Mouse (Mus musculus) thymus, adult 2 months (tissue): Measurements from ENCODE around the gene Vwa3b. TPM values are rescaled to one million over a fixed set of nuclear protein-coding genes. Genes with fewer than 3 reads are reported as not detected.

ENCODE experiments used
- DNase-seq: peaks from one replicate; pipeline ENCODE4 v3.0.0; 2021
- H3K27ac ChIP-seq: fragments of 200-500 bp; 2 replicates; pipeline ENCODE4 v1.5.1; 2012; ENCODE audit warnings: low read length, control low read depth; ENCODE audit not compliant: control insufficient read depth, insufficient read depth
- H3K27me3 ChIP-seq: fragments of 200-500 bp; 2 replicates; pipeline ENCODE4 v1.6.1; 2012; ENCODE audit warnings: mild to moderate bottlenecking, low read length, moderate library complexity, mixed read lengths; ENCODE audit not compliant: control insufficient read depth, insufficient read depth
- H3K36me3 ChIP-seq: fragments of 200-500 bp; 2 replicates; pipeline ENCODE4 v1.6.1; 2012; ENCODE audit warnings: mild to moderate bottlenecking, low read length, moderate library complexity; ENCODE audit not compliant: control insufficient read depth, insufficient read depth
- H3K4me1 ChIP-seq: fragments of 200-500 bp; replicated peaks from 2 replicates; pipeline ENCODE4 v1.6.1; 2012; ENCODE audit warnings: low read length; ENCODE audit not compliant: control insufficient read depth, insufficient read depth
- H3K4me3 ChIP-seq: fragments of 200-500 bp; 2 replicates; pipeline ENCODE4 v1.5.1; 2012; ENCODE audit warnings: mild to moderate bottlenecking, low read length, control low read depth, moderate library complexity; ENCODE audit not compliant: control insufficient read depth, insufficient read depth
- CTCF ChIP-seq: fragments of 200-500 bp; IDR thresholded peaks from 2 replicates; pipeline ENCODE4 v1.5.1; 2012; ENCODE audit warnings: mild to moderate bottlenecking, control low read depth, low read length, moderate library complexity, borderline replicate concordance; ENCODE audit not compliant: control insufficient read depth, poor library complexity, insufficient read depth; ENCODE audit errors: extremely low read depth
- POLR2A ChIP-seq: fragments of 200-500 bp; IDR thresholded peaks from 2 replicates; pipeline ENCODE4 v1.6.1; 2012; ENCODE audit warnings: mild to moderate bottlenecking, low read length, control low read depth, moderate library complexity; ENCODE audit not compliant: control insufficient read depth, poor library complexity, insufficient read depth; ENCODE audit errors: extremely low read depth
- WGBS: fragments of 180-500 bp; shearing (Covaris S2); methylation state at CpG from one replicate; pipeline ENCODE4 v1.1.7; 2018; 5-methylcytosine and 5-hydroxymethylcytosine counted together
- polyA plus RNA-seq: library from polyadenylated mRNA; depleted of rRNA; stranded (reverse); fragments of >200 nt; gene quantifications from 2 replicates; pipeline ENCODE4 v1.2.3, GENCODE M21; 2012

The Vwa3b gene
- polyA plus RNA-seq, 1 experiment = 0.13 TPM

DNA sequence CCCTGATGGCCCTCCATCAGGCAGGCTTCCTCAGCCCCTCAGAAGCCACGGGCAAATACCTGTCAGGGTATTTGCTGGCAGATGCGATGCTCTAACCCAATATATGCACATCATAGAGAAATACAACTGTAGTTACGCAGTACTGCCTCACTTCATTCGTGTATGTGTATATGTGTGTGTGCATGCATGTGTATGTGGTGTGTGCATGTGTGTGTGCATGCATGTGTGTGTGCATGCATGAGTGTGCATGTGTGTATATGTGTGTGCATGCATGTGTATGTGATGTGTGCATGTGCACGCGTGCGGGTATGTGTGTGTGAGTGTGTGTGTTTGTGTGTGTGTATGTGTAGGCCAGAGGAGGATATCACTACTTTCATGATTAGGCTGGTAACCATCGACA is 9.5 kb downstream of the Vwa3b start:
- 96% methylated on average over 8 of the region's 8 CpGs for WGBS
- H3K4me1 ChIP-seq = no peaks in the 10 kb centered on the region
- no peaks in the 10 kb centered on the region for H3K27me3 ChIP-seq
- H3K27ac ChIP-seq = no peak overlapping the region
- no peaks in the 10 kb centered on the region for H3K36me3 ChIP-seq
- DNase-seq = no peak
- no peak for TF ChIP-seq CTCF
- H3K4me3 ChIP-seq = no peak overlapping the region

DNA sequence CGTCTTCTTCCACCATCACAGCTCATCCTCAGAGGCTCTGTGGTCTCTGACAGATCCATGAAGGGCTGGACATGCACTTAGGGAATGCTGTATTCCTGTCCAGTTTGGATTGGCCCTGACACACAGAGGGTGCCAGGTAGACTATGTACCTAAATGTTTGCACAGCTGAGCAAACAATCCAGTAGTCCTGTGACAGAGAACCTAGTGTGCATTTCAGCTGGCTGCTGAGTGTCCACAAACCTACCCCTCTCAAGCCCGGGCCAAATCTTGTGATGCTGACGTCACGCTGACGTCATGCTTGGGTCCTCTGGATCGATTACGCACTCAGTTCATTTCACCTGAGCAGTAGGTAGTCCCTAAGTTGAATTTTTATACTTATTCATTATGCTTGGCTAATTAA is 14.7 kb downstream of the Vwa3b start:
- no peak for DNase-seq
- Histone ChIP-seq H3K4me1 (no peaks in the 10 kb centered on the region), H3K27ac (no peak overlapping the region), H3K36me3 (no peaks in the 10 kb centered on the region), H3K27me3 (no peaks in the 10 kb centered on the region), H3K4me3 (no peak overlapping the region)
- TF ChIP-seq CTCF (no peak), POLR2A (no peak)
- 94% methylated on average over 7 of the region's 7 CpGs for WGBS

DNA sequence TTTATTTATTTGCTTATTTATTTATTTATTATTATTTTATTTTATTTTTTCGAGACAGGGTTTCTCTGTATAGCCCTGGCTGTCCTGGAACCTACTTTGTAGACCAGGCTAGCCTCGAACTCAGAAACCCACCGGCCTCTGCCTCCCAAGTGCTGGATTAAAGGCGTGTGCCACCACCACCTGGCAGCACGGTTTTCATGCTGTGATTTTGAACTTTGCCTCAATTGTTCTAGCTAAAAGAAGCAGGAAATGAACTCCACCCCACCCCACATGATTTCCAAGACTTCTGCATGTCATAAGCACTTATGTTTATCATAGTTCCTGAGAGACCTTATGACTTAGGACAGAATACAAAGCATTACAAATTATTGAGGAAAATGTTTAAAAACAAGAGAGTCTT is 15.5 kb downstream of the Vwa3b start:
- Histone ChIP-seq H3K27ac (no peak overlapping the region), H3K27me3 (no peaks in the 10 kb centered on the region), H3K4me3 (no peak overlapping the region), H3K36me3 (no peaks in the 10 kb centered on the region), H3K4me1 (no peaks in the 10 kb centered on the region)
- DNase-seq = no peak
- TF ChIP-seq CTCF = no peak
- TF ChIP-seq POLR2A = no peak
- 88% methylated on average over 5 of the region's 5 CpGs for WGBS

DNA sequence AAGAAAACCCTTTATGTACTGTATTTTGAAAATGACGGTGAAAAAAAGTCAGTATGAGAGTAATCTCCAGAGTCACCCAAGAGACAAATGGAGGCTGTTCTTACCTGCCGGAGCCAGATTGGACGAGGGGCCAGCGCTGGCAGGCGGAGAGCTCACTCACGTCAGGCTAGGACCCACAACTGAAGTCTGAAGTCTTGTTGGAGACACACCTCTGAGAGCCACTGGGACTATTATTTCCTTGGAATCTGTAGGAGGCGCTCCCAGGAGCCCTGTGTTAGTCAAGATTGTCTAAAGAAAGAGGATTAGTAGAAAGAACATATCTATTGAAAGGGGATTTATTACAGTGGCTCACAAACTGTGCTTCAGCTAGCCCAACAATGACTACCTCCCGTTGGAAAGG is 16.4 kb downstream of the Vwa3b start:
- TF ChIP-seq CTCF (no peak), POLR2A (no peak)
- WGBS = 94% methylated on average over 8 of the region's 8 CpGs
- DNase-seq = no peak
- H3K27ac ChIP-seq = no peak overlapping the region
- H3K27me3 ChIP-seq = no peaks in the 10 kb centered on the region
- no peaks in the 10 kb centered on the region for H3K4me1 ChIP-seq
- H3K36me3 ChIP-seq = no peaks in the 10 kb centered on the region
- no peak overlapping the region for H3K4me3 ChIP-seq

DNA sequence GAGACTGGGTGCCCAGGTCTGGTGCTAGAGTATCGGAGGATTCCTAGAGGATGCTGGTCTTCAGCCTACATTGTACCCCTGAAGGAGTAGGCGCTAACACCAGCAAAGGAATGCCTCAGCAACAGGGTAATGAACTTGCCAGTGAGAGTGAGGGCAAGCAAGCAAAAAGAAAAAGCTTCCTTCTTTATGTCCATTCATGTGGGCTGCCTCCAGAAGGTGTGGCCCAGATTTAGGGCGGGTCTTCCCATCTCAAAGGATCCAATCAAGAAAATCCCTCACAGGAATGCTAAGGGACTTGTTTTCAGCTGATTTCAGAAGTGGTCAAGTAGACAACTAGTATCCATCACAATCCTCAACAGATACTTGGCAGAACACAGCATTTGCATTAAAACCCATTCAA is 16.8 kb downstream of the Vwa3b start:
- Histone ChIP-seq H3K27ac (no peak overlapping the region), H3K4me3 (no peak overlapping the region), H3K27me3 (no peaks in the 10 kb centered on the region), H3K36me3 (no peaks in the 10 kb centered on the region), H3K4me1 (no peaks in the 10 kb centered on the region)
- no peak for TF ChIP-seq POLR2A
- TF ChIP-seq CTCF = no peak
- 99% methylated on average over 3 of the region's 3 CpGs for WGBS
- no peak for DNase-seq

DNA sequence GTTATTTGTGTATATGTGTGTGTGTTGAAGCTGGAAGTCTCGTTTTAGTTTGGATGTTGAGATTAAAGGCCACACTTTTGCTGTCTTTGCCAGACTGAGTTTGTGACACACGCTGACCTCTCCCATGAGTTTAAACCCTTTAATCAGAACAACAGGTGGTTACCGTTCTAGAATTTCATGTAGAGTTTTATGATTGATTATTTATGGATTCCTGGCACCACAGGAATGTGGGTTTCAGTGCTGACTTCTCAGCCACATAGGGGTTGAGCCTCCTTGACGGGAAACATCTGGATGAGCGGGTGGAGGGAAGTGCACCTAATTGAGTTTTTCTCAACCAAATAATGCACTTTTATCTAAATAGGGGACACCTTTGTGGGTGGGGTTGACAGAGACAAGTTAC is 19.1 kb downstream of the Vwa3b start:
- no peaks in the 10 kb centered on the region for H3K27me3 ChIP-seq
- TF ChIP-seq CTCF = no peak
- H3K27ac ChIP-seq = no peak overlapping the region
- 78% methylated on average over 5 of the region's 5 CpGs for WGBS
- no peak overlapping the region for H3K4me3 ChIP-seq
- DNase-seq = no peak
- no peaks in the 10 kb centered on the region for H3K36me3 ChIP-seq
- no peaks in the 10 kb centered on the region for H3K4me1 ChIP-seq

DNA sequence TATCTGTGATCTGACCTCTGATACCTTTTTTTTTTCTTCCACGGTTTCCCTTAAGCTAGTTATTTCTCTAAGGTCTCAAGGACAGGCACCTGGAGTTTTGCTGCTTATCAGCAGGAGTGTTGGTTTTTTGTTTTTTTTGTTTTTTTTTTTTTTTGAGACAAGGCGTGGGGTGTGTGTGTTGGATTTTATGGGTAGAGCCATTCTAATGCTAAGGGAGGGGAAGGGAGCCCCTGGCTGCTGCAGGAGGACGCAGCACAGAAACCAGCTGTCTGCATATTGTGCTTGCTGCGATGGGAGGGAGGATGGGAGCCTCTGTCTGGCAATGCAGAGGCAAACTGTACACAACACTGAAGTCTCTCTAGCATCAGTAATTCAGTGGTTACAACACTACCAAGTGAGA is 22.8 kb downstream of the Vwa3b start:
- Histone ChIP-seq H3K27ac (no peak overlapping the region), H3K36me3 (no peaks in the 10 kb centered on the region), H3K27me3 (no peaks in the 10 kb centered on the region), H3K4me1 (no peaks in the 10 kb centered on the region), H3K4me3 (no peak overlapping the region)
- TF ChIP-seq CTCF = no peak
- no peak for TF ChIP-seq POLR2A
- DNase-seq = no peak
- WGBS = 93% methylated on average over 4 of the region's 4 CpGs
